Mouse (Mus musculus) myocyte (in vitro differentiated cells): ENCODE results near the gene F830045P16Rik.

Source experiments
- CEBPB ChIP-seq: IDR thresholded peaks from 2 replicates; pipeline ENCODE4 v1.6.1; 2011; ENCODE audit warnings: mild to moderate bottlenecking, moderate library complexity; ENCODE audit not compliant: poor library complexity, insufficient read depth, severe bottlenecking
- E2F4 ChIP-seq: IDR thresholded peaks from one replicate; pipeline ENCODE4 v1.6.1; 2011; ENCODE audit warnings: mild to moderate bottlenecking, control low read depth, moderate library complexity; ENCODE audit not compliant: insufficient read depth
- MAX ChIP-seq: IDR thresholded peaks from one replicate; pipeline ENCODE4 v1.6.1; 2011; ENCODE audit warnings: low read depth, mild to moderate bottlenecking, control low read depth
- MYOD1 ChIP-seq, 3 experiments: IDR thresholded peaks; one replicate each; pipeline ENCODE4 v1.6.1; 2011; ENCODE audit warnings: control low read depth in 2 of 3, low read depth in 2 of 3, mild to moderate bottlenecking in 2 of 3, moderate library complexity in 1 of 3; ENCODE audit not compliant: insufficient read length in 2 of 3, control insufficient read depth in 1 of 3
- MYOG ChIP-seq, 3 experiments: IDR thresholded peaks; one replicate each; pipeline ENCODE4 v1.6.1; 2011; ENCODE audit warnings: control low read depth in 2 of 3, low read depth in 2 of 3, mild to moderate bottlenecking in 2 of 3; ENCODE audit not compliant: insufficient read length in 2 of 3, control insufficient read depth in 1 of 3, insufficient read depth in 1 of 3
- POLR2A ChIP-seq: IDR thresholded peaks from one replicate; pipeline ENCODE4 v1.6.1; 2011; ENCODE audit warnings: low read depth, mild to moderate bottlenecking, control low read depth, moderate library complexity; ENCODE audit not compliant: insufficient read length
- POLR2AphosphoS2 ChIP-seq: IDR thresholded peaks from one replicate; pipeline ENCODE4 v1.6.1; 2011; ENCODE audit warnings: low read depth, control low read depth; ENCODE audit not compliant: insufficient read length
- TCF12 ChIP-seq: IDR thresholded peaks from one replicate; pipeline ENCODE4 v1.6.1; 2011; ENCODE audit warnings: mild to moderate bottlenecking, control low read depth; ENCODE audit not compliant: poor library complexity, insufficient read depth, severe bottlenecking
- TCF3 ChIP-seq: IDR thresholded peaks from one replicate; pipeline ENCODE4 v1.6.1; 2011; ENCODE audit warnings: low read depth, control low read depth; ENCODE audit not compliant: insufficient read length
- USF1 ChIP-seq: IDR thresholded peaks from one replicate; pipeline ENCODE4 v1.6.1; 2011; ENCODE audit warnings: low read depth, mild to moderate bottlenecking, control low read depth, moderate library complexity

DNA sequence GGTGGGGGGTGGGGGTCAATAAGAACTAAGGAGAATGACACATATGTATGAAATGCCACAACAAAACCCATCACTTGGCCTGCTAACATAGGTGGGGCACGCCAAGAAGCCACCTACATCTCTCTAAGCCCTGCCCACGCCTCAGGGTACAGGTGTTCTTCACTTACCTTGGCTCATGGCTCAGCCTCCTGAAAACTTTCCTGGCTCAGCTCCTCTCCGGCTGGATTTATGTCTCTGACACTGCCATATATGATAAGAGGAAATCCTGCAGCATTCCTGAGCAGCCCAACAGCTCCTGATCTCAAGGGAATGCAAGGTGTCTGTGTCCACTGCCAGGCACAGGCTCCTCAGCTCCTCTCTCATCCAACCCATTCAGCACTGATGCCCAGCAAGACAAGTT is 124.8 kb downstream of the F830045P16Rik start:
- TF ChIP-seq POLR2AphosphoS2 (no peak), POLR2A (no peak), E2F4 (no peak), MAX (no peak), TCF12 (no peak), USF1 (no peak), MYOD1 (IDR thresholded peaks at IDR 0.05; ENCODE audit: control insufficient read depth in 1 of 3, insufficient read length in 2 of 3, low read depth in 2 of 3) (no peak), MYOG (IDR thresholded peaks at IDR 0.05; ENCODE audit: control insufficient read depth in 1 of 3, insufficient read depth in 1 of 3, insufficient read length in 2 of 3, low read depth in 2 of 3) (no peak), CEBPB (no peak), TCF3 (no peak)
